Mouse (Mus musculus) frontal cortex, adult (tissue): ENCODE data around the gene Serping1.
"Not testable (repeated sequence)": the region's sequence is repeated elsewhere in the genome, so short reads cannot be mapped to it uniquely, and the experiment has no call there.

ENCODE experiments used
- ATAC-seq: cut with Nextera tagmentation; 2 replicates; pipeline ENCODE4 v1.9.2; 2017; ENCODE audit warnings: mild to moderate bottlenecking, moderate library complexity, mixed read lengths; ENCODE audit not compliant: low TSS enrichment

The Serping1 gene

DNA sequence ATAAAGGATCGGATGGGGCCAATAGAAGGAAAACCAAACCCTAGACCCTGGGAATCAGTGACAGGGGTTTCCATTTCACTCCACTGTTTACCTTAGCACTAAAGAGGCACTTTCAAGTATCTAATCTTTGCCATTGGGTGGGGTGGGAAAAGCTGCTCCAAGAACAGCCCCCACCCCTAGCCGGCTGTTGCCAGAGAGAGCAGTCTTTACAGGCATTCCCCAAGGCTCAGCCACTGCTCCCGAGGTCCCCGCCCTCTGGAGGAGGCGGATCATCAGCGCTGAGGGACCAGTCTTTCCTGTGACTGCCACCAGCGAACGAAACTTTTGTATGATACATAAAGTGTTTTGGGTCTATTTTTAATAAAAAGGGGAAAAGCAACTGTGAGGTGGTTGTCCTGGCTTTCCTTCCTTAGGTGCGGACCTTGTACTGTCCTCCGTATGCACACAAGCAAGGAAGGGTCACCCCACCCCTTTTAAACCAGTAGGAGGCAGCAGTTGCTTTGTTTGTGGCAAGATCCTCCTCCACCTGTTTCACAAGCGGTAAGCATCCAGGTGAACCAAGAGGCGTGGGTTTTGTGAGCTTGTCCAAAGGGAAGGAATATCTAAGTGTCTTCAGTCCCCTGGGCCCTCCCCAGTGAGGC, 36.9 kb downstream of the Serping1 start:
- ATAC-seq = no peak

DNA sequence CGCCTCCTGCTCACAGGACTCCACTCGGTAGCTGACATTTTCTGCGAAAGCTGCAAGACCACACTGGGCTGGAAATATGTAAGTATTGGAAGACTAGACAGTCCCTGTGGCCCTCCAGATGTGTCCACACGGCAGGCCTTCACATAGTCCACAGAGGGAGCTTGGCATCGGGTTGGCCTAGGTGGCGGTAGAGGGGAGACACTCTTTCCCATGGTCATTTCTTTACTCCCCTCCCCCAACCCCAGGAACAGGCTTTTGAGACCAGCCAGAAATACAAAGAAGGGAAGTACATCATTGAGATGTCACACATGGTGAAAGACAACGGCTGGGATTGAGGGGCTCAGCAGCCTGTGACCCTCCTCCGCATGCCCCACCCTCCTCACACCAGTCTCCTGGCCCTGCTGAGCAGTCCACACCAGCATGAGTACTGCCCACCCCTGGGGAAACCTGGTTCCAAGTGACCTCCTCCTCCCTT, 37.8 kb downstream of the Serping1 start:
- ATAC-seq = no peak

DNA sequence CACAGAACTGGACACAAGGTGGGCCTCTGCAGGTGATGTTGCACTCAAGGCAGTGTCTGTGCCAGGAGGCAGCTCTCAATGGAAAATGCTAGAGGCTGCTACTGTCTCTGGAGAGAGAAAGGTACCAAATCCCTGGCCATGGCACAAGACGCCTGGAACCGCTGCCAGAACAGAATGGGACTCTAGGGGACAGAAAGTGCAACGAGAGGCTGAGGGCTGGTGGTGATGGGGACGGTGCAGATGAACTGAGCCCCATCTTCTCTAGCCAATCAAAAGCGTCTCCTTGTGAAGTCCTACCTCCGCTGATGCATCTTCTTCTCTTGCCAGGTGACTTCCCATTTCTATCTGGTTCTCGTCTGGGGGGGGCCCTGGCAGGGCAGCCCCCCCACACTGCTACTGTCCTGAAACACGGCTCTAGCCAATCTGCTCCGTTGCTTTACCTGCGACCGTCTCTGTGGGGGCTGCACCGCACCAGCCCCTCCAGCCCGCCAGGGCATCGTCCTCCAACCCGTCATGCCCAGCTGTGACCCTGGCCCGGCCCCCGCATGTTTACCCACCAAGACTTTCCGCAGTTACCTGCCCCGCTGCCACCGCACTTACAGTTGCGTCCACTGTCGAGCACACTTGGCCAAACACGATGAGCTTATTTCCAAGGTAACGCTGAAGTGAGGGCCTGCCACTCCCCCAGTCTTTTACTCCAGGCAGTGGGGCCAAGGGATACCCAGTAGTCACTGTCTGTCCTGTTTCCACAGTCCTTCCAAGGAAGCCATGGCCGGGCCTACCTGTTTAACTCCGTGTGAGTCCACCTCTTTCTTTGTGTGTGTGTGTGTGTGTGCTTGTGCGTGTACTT, 38.7 kb downstream of the Serping1 start:
- no peak for ATAC-seq

DNA sequence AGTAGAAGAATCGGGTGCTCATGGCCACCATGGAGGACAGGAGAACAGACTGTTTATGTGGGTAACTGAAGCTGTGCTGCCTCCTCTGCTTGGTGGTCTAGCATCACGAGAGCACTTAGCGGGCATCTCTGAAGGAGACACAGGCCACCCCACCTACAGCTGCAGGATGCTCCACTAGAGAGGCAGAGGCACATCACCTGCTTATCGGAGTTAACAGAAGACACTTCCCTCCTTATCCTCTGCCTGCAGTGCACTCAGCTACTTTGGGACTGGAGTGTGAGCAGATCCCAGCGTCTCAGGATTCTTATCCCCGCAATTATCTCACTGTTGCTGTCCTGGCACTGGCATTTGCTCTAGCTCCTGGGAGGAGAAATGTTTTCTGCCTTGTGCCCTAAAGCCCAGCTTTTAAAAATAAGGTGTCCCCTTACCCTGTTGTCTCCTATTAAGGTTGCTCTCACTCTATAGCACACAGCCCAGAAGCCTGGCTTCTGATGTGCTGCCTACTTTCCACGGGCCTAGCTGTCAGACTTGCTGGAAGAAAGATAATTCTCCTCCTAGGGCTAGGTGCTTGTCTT, 39.8 kb downstream of the Serping1 start:
- ATAC-seq = no peak

DNA sequence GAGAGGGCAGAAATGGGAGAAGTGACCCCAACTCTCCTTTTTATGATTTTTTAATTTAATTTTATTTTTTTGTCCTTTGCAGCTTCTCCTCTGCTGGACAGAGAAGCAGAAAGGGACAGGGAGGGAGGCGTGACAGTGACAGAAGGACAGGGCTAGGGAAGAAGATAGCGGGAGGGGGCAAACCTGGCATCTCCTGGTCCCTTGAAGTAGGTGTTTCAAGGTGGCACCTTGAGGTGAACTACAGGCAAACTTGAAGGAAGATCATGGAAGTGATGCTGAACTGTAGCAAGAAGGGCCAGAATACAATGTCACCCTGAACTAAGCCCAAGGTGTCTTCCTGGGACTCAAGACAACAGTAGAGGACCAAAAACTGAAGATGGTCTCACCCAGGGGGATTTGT, 40.3 kb downstream of the Serping1 start:
- ATAC-seq = no peak

DNA sequence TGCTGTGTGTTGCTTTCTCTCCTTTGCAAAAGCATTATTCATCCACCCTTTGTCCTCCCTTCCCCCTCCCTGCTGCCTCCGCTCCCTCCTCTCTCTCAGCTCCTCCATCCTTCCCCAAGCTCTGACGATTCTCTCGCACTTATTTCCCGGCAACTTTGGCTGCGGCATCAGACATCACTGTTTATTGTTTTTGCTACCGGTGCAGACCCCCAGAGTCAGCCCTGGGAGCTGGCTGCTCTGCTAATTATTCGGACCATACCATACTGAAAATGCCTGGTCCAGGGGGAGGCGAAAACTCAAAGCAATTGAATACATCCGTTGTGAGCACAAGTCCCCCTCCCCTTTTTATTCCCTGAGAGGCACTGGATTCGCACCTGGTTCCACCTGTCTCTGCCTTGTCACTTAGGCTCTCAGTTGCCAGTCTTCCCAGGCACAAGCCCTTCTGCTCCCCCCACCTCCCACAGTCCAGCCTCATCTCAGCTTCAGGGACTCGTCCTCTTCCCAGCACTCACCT, 40.8 kb downstream of the Serping1 start:
- ATAC-seq = peak; percentile 50

DNA sequence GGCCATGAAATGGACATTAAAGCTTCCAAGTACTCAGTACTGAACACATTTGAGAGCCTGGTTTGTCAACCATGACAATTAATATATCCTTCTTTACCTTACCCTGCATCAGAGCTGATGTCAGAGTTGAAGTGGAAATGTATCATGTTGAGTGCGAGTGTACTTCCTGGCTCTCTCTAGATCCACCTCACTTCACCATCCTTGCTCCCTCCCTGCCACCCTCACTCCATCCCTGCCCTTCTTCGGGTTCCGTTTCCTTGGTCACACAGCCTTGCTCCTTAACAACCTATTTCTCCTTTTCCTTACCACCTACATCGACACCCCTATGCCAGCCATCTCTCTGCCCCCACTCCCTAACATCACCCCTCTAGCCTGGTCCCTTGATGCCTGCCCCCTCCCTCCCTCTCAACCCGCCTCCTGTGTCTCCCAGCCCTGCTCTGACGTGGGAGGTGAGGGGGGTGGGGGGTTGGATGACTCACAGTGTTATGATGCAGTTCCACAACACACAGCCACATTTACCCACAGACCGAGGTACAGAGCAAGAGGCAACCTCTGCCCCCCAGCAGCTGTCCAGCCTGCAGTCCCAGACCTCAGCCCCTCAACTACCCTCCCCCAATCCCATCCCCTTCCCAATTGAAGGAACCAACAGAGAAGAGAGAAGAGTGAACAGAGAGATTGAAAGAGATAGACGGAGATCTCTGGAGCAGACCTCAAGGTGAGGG, 41.5 kb downstream of the Serping1 start, which contains the start of gene Ypel4:
Ypel4 (plus strand) TSS at position 480 of the 722 bp plus-strand sequence.
- peak; percentile 86 for ATAC-seq

DNA sequence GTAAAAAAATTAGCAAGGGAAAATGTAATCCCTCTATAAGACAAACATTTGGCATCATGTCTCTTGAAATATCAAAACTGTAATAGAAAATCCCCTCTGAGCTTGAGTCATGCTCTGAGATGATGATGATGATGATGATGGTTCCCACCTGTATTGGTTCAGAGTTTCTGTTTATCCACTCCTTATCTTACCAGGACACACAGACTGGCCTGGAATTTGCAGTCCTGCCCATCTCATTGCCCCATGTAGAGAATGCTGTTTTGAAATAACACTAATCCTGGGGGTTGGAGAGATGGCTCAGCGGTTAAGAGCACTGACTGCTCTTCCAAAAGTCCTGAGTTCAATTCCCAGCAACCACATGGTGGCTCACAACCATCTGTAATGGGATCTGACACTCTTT, 42.9 kb downstream of the Serping1 start:
- no peak for ATAC-seq

DNA sequence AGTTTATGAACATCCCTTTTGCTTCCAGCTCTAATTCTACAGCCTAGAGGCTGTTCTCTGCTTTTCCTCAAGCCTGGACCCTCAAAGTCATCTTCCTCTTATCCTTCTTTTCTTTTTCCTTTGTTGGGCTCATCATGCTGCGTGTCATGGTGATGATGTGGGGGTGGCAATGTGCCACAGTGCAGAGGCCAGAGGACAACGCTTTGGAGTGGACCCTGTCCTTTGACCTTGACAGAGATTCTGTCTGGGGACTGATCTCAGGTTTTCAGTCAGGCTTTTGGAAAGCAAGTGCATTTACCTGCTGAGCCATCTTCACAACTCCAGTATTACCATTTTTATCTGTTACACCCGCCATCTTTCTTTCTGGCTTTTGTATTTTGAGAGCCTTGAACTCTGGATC, 44.0 kb downstream of the Serping1 start:
- no peak for ATAC-seq

DNA sequence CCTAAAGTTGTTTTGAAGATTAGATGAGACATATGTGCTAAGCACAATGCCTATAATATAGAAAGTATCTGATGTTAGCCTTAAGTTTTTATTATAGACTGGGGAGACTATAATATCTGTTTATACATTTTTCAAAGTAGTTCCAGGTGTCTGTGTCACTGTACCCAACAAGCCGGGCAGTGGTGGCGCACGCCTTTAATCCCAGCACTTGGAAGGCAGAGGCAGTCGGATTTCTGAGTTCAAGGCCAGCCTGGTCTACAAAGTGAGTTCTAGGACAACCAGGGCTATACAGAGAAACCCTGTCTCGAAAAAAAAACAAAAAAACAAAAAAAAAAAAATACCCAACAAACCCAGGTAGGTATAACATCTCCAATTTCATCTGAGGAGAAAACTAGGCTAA, 47.1 kb downstream of the Serping1 start:
- not testable (repeated sequence) for ATAC-seq

DNA sequence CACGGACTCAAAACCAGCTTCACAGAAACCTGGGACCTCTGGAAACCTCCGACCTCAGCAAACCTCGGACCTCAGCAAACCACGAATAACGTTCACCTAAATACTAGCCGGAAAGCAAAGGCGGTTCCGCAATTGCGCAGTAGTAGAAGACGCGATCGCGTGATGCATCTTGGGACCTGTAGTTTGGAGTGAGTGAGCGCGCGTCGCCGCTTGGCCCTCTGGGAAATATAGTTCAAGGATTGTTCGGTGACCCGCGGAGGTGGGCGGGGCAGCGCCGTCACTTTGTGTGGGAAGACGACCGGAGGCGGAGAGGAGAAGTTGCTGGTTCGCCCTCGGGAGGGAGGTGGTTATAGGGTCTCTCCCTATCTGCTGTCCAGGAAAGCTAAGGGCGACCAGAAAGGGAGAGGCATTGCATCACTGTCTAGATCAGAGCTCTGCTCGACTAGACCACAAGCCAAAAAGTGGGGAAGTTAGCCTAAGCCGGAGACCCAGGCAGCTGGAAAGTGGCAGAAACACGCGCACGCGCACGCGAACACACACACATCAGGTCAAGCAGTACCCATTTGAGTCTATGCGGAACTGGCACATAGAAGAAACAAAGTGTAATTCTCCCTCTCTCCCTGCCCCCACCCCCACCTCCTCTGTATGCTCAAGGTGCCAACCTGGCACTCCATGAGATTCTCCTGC, 47.9 kb downstream of the Serping1 start, which contains the start of gene Clp1:
Clp1 (minus strand) TSS at position 179 of the 687 bp plus-strand sequence.
- peak; percentile 98 for ATAC-seq

DNA sequence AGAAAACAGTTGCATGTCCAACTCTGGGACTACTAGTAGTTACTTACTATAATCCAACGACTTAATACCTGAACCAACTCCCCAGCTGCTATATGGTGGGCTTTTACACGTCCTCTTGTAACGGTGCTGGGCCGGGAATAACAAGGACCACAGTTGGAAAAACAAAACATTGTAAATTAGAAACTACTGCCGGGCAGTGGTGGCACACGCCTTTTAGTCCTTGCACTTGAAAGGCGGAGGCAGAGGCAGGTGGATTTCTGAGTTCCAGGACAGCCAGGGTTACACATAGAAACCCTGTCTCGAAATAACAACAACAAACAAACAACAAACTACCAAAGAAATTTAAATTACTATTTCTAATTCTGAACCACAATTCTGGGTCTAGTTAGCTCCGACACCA, 48.5 kb downstream of the Serping1 start:
- ATAC-seq = no peak

DNA sequence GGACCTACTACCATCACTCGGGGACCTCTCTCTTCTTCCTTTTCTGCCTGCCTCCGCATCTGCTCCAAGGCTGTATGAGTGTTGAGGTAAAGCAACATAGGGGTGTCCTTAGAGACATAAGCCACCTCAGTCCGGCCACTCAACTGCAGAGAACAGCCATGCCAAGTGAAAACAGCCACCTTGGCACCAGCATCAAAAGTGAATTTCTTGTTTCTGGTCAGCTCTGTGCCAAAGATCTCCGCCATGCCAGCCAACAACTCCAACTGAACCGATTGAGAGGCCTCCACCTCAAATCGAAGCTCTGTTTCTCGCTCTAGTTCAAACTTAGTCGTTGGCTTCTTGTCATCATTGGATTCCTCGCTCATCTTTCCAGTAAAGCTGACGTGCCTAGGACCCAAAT, 49.5 kb downstream of the Serping1 start:
- ATAC-seq = no peak

DNA sequence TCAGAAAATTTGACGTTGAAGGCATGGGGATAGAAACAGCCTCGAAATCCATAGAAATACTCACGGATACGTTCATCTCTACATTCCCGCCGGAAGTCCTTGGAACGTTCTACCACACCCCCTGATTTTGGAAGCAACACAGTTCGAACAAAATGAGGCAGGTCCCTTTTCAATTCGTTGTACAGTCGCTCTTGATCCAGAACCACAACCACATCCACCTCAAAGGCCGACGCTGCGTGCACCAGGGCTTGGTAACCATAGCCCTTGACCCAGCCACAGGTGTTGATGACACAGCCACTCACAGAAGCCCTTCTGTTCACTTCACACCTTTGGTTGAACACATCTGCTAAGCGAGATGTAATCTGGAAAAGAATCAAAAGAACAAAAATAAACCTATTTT, 51.4 kb downstream of the Serping1 start:
- ATAC-seq = no peak

DNA sequence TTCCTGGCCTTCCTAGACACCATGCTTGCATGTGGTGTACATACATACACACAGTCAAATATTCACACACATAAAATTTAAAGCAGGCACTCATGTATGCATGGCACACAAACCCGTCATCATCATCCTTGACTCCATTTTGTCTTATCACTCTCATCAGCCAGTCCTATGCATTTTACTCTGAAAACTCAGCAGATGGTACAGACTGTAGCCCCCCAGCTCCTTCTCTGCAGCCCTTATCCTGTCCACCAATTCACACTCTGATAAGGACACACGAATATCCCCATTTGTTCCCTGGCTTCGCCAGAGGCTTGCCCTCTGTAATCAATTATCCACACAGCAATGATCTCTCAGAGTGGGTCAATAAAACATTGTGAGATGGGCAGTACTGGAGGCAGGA, 54.1 kb downstream of the Serping1 start:
- ATAC-seq = no peak

DNA sequence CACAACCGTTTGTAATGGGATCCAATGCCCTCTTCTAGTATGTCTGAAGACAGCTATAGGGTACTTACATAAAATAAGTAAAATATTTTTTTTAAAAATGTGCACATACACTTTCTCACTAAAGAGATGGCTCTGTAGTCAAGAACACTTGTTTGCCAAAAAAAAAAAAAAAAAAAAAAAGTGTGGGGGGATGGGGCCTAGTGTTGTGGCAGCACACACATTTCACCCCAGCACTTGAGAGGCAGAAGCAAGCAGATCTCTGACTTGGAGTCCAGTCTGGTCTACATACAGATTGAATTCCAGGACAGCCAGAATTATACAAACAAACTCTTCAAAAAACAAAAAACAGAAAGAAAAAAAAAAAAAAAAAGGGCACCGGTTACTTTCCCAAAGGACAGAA, 54.5 kb downstream of the Serping1 start:
- ATAC-seq = no peak

DNA sequence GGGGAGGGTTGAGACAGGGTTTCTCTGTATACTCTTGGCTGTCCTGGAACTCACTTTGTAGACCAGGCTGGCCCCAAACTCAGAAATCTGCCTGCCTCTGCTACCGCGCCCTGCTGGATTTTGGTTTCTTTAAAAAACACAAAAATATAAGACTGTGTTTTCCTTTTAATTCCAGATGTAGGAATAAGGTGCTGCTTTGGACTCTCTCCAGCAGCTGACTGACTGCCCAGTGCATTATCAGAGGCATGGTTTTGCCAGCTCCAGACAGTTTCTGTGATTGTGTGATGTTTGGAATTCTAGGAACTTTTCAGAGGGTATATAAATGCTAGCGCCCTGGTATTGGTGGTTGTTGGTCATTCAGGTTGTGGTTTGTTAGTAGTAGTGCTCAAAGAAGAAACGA, 57.9 kb downstream of the Serping1 start:
- ATAC-seq = no peak

DNA sequence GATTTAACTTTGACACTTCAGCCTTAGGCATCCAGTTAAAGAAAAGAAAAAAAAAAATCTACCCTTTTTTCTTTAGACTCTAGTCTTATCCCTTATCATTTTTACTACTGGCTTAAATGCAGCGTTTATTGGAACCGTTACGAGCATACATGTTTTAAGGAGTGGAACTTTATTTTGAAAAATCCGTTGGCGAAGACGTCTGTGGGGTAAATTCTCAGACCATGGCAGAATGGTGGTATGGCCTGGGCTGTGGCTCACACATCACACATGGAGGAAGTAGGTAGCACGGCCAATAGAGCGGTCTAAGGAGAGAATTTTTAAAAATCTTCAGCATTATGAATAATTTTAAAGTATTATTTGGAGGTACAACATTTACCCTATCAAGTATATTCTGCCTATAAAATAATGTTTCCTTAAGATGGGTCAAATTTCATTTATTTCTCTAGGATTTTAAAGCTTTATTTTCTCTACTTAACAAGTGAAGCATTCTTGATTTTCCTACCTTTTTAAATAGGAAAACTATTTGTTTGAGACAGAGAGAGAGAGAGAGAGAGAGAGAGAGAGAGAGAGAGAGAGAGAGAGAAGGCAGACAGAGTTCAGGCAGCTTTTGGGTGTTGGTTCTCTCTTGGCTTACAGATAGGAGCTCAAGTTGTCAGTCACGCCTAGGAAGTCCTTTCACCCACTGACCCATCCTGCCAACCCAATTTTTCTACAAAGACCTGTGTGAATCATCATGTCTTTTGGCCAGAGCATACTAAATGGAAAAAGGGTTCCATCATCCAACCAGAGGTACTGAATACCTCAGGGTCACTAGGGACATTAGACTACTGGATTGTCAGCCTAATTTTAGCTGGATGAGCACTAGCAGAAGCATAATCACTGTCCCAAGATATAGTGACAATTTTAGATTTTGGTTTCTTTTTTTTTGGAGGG, 58.6 kb downstream of the Serping1 start:
- ATAC-seq = no peak

DNA sequence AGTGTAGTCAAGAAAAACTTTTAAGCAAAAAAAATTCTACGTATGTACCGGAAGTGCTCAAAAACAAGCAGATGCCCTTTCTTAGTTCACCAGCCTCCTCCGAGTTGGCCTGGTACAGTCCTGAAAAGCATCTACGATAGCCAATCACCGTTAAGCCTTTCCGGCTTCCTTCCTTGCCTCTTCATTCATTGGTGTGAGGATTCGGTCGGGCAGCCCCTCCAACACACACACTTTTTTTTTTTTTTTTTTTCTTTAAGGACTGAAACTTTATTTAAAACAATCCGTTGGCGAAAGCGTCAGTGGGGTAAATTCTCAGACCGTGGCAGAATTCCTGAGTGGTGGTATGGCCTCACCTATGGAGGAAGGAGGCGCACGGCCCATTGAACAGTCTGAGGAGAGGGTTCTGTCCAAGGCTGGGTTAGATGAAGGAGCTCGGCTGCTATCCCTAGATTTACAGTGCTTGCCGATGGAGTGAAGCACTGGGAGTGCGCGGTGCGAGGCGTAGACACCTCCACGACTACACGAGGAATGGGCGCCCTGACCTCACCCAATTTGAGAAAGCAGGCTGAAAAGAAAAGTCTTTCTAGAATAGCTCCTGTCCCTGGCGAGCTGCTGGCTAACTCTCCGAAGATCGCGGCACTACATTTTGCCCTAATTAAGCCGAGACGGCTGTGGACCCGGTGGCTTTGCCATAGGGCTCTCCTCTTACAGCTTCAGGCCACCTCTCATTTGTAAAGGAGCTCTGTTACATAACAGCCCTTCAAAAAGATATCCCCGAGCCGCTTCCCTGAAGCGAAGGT, 59.5 kb downstream of the Serping1 start:
- ATAC-seq = peak; percentile 89
